Mouse (Mus musculus) cortical plate, adult 2 months (tissue): ENCODE results near the gene Coq7. TPM values are rescaled to one million over a fixed set of nuclear protein-coding genes. Genes with fewer than 3 reads are reported as not detected.

Source experiments
- H3K27ac ChIP-seq: fragments of 200-500 bp; 2 replicates; pipeline ENCODE4 v1.5.1; 2012; ENCODE audit warnings: low read length, control low read depth, inconsistent platforms; ENCODE audit not compliant: insufficient read depth
- H3K4me1 ChIP-seq: fragments of 200-500 bp; 2 replicates; pipeline ENCODE4 v1.6.1; 2011; ENCODE audit warnings: low read length; ENCODE audit not compliant: control insufficient read depth, insufficient read depth
- H3K4me3 ChIP-seq: fragments of 200-500 bp; 2 replicates; pipeline ENCODE4 v1.5.1; 2011; ENCODE audit warnings: mild to moderate bottlenecking, low read length, control low read depth; ENCODE audit not compliant: insufficient read depth
- CTCF ChIP-seq: fragments of 200-500 bp; IDR thresholded peaks from 2 replicates; pipeline ENCODE4 v1.5.1; 2011; ENCODE audit warnings: mild to moderate bottlenecking, control low read depth, low read length; ENCODE audit not compliant: insufficient read depth; ENCODE audit errors: extremely low read depth
- POLR2A ChIP-seq: fragments of 200-500 bp; IDR thresholded peaks from 2 replicates; pipeline ENCODE4 v1.6.1; 2011; ENCODE audit warnings: mild to moderate bottlenecking, low read length, control low read depth; ENCODE audit not compliant: insufficient read depth; ENCODE audit errors: extremely low read depth
- polyA plus RNA-seq: library from polyadenylated mRNA; depleted of rRNA; stranded (reverse); fragments of >200 nt; gene quantifications from 2 replicates; pipeline ENCODE4 v1.2.3, GENCODE M21; 2012; rRNA removed

Gene Coq7
- 54.5 and 55.7 TPM in 2 replicates for polyA plus RNA-seq

GRCm38 (mm10) chr7:118533178-118533578, at the start of gene Coq7:
Gene Coq7, minus strand, starts transcription at chr7:118533356.
- Histone ChIP-seq H3K4me3 (peak within 1 kb of the TSS; percentile 68), H3K4me1 (no peaks in the 10 kb centered on the region), H3K27ac (peak within 1 kb of the TSS; percentile 98)
- TF ChIP-seq POLR2A, result peak; percentile 87
- TF ChIP-seq CTCF, result no peak

DNA sequence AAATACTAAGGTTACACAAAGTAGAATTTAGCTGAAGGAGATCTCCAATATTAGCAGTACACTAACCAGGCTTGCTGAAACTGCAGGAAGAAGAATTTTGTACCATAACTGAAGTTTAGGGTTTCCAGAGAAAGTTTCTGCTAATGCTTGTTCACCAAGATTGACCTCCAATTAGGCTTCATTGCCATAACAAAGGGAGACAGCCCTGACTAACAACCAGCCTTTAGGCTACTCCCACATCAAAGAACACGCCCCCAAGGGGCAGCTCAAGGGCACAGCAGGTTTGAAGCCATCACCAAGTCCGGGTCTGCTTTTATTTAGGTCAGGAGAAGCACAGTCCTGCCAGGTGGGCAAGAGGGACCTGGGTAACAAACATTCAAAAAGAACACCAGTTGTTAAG, 46.8 kb upstream of the Coq7 start:
- Histone ChIP-seq H3K4me3 (no peak overlapping the region), H3K4me1 (peaks cover 3% of the 10 kb centered on the region), H3K27ac (no peak overlapping the region)
- no peak for TF ChIP-seq POLR2A
- TF ChIP-seq CTCF, result no peak

DNA sequence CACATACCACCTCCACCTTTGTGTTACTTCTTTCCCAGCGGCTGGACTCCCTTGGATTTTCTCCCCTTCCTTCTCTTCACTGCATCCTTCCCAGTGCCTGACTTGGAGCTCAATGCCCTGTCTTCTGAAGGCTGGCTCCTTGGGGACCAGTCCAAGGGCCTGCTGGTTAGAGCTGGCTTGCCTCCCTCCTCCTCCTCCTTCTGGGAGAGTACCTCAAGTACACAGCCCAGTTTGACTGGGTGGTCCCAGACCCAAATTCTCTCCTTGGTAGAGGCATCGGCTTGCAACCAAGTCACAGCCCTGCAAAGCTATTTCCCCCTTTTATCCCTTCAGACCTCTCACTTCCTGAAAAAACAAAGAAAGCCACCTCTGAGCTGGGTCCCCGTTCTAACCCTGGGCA, 45.1 kb upstream of the Coq7 start:
- no peak for TF ChIP-seq CTCF
- TF ChIP-seq POLR2A, result peak; percentile 49; the same call in 1 of the 2 replicates
- Histone ChIP-seq H3K4me1 (peaks cover 3% of the 10 kb centered on the region), H3K27ac (peak overlapping the region; percentile 66), H3K4me3 (no peak overlapping the region; the same call in 1 of the 2 replicates)

- Histone ChIP-seq H3K27ac (no peak overlapping the region), H3K4me3 (no peak overlapping the region), H3K4me1 (peaks cover 1% of the 10 kb centered on the region; the same call in 1 of the 2 replicates)
- TF ChIP-seq CTCF (no peak), POLR2A (no peak)
Measured at GRCm38 (mm10) chr7:118572039-118572438, 38.9 kb upstream of the Coq7 start.

DNA sequence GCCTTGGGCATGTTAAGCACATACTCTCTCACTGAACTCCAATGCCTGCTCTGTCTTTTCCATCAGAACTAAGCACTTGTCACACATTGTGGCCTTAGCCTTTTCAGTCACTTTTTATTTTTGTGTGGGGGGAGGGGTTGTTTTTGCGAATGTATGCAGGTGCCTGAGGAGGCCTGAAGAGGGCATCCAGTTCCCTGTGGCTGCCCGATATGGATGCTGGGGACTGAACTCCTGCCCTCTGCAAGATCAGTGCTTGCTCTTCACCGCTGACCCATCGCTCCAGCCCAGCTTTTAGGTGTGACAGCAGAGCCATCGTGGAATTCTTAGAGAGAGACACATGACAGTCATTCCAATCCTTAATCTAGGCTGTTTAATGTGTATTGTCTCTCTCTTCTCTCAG, 38.2 kb upstream of the Coq7 start:
- Histone ChIP-seq H3K27ac (peak overlapping the region; percentile 70), H3K4me3 (no peak overlapping the region), H3K4me1 (peaks cover 1% of the 10 kb centered on the region; the same call in 1 of the 2 replicates)
- TF ChIP-seq POLR2A, result no peak
- no peak for TF ChIP-seq CTCF

DNA sequence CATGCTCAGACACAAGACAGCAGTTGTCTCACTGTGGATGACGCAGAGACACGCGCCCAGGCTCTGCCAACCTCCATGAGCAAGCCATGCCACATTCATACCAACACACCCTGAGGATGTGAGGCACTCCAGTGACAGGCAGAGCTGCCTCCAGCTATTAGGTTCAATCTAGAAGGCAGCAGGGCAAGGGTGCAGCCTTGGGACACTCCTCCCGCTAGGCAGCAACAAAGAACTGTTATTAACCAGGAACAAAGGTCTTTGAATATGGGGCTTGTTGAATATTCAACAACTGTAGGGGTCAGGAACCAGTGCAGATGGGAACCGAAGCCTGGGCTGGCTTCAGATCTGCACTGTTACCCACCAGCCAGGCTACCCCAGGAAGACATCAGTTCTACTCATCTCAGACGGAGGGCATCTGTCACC, 36.0 kb upstream of the Coq7 start:
- no peaks in the 10 kb centered on the region for H3K4me1 ChIP-seq
- no peak overlapping the region for H3K4me3 ChIP-seq
- H3K27ac ChIP-seq, result peak overlapping the region; percentile 88
- TF ChIP-seq CTCF (no peak), POLR2A (no peak)

- H3K4me3 ChIP-seq, result no peak overlapping the region
- no peak overlapping the region for H3K27ac ChIP-seq
- no peak for TF ChIP-seq POLR2A
- TF ChIP-seq CTCF, result no peak
- H3K4me1 ChIP-seq, result no peaks in the 10 kb centered on the region
Measured at GRCm38 (mm10) chr7:118554290-118554689, 21.1 kb upstream of the Coq7 start.

- Histone ChIP-seq H3K4me3 (no peak overlapping the region), H3K27ac (no peak overlapping the region), H3K4me1 (no peaks in the 10 kb centered on the region)
- no peak for TF ChIP-seq POLR2A
- TF ChIP-seq CTCF, result no peak
Measured at GRCm38 (mm10) chr7:118553881-118554280, 20.7 kb upstream of the Coq7 start.

- Histone ChIP-seq H3K4me3 (no peak overlapping the region), H3K4me1 (no peaks in the 10 kb centered on the region), H3K27ac (no peak overlapping the region)
- TF ChIP-seq POLR2A, result no peak
- no peak for TF ChIP-seq CTCF
Measured at GRCm38 (mm10) chr7:118547451-118547850, 14.3 kb upstream of the Coq7 start.

GRCm38 (mm10) chr7:118544128-118544527, 11.0 kb upstream of the Coq7 start:
- Histone ChIP-seq H3K4me3 (no peak overlapping the region), H3K4me1 (no peaks in the 10 kb centered on the region), H3K27ac (no peak overlapping the region)
- TF ChIP-seq CTCF (no peak), POLR2A (no peak)
